Mouse (Mus musculus) monocyte, adult 2 months (primary cell): ENCODE measurements around the gene Usp34.
A peak's percentile ranks its signal among the peaks of the same experiment; 100 is the strongest.
"Not testable (repeated sequence)": the region's sequence is repeated elsewhere in the genome, so short reads cannot be mapped to it uniquely, and the experiment has no call there.

ENCODE experiments used
- DNase-seq, 2 experiments: peaks; one replicate each; pipeline ENCODE4 v3.0.0; 2022; ENCODE audit warnings: low spot score in 2 of 2, low read depth in 1 of 2

The Usp34 gene

GRCm38 (mm10) chr11:23306764-23307565 is at the start of gene Usp34:
Usp34 (plus strand) TSS chr11:23306895.
- peak in 1 of 2 experiments; percentile 8 for DNase-seq

- no peak for DNase-seq
Measured at GRCm38 (mm10) chr11:23259073-23259472, 47.6 kb upstream of the Usp34 start.

GRCm38 (mm10) chr11:23259481-23259880 is 47.2 kb upstream of the Usp34 start:
- DNase-seq: no peak

- DNase-seq: no peak
Measured at GRCm38 (mm10) chr11:23260186-23260585, 46.5 kb upstream of the Usp34 start.

GRCm38 (mm10) chr11:23261490-23261889 is 45.2 kb upstream of the Usp34 start:
- DNase-seq: no peak

- DNase-seq: no peak
Measured at GRCm38 (mm10) chr11:23264949-23265348, 41.7 kb upstream of the Usp34 start.

- no peak for DNase-seq
Measured at GRCm38 (mm10) chr11:23271770-23272724, 34.6 kb upstream of the Usp34 start.

GRCm38 (mm10) chr11:23275780-23276179 is 30.9 kb upstream of the Usp34 start:
- DNase-seq: no peak

GRCm38 (mm10) chr11:23284469-23284868 is 22.2 kb upstream of the Usp34 start:
- no peak for DNase-seq

GRCm38 (mm10) chr11:23288866-23289265 is 17.8 kb upstream of the Usp34 start:
- DNase-seq: not testable (repeated sequence)

GRCm38 (mm10) chr11:23297379-23297778 is 9.3 kb upstream of the Usp34 start:
- no peak for DNase-seq

- DNase-seq: no peak
Measured at GRCm38 (mm10) chr11:23298301-23298700, 8.4 kb upstream of the Usp34 start.

GRCm38 (mm10) chr11:23299910-23300309 is 6.8 kb upstream of the Usp34 start:
- DNase-seq: no peak

GRCm38 (mm10) chr11:23303126-23303525 is 3.6 kb upstream of the Usp34 start:
- DNase-seq: no peak

- not testable (repeated sequence) for DNase-seq
Measured at GRCm38 (mm10) chr11:23305101-23305672, 1.5 kb upstream of the Usp34 start.

- DNase-seq: peak; percentile 87 to 94
Measured at GRCm38 (mm10) chr11:23305673-23306608, 754 bp upstream of the Usp34 start.

GRCm38 (mm10) chr11:23307566-23307920 is 848 bp downstream of the Usp34 start:
- no peak for DNase-seq

GRCm38 (mm10) chr11:23313496-23313895 is 6.8 kb downstream of the Usp34 start:
- no peak for DNase-seq

GRCm38 (mm10) chr11:23329413-23329812 is 22.7 kb downstream of the Usp34 start:
- no peak for DNase-seq

- DNase-seq: no peak
Measured at GRCm38 (mm10) chr11:23332136-23332535, 25.4 kb downstream of the Usp34 start.
